Comparison of ENCODE assay signal across 10 mouse cellular contexts in genomic region chr13:44946880-44947635, GRCm38 (mm10). TPM values are rescaled to one million over a fixed set of nuclear protein-coding genes. Genes with fewer than 3 reads are reported as not detected.
DNase-seq lines count a peak whose midpoint lies in the region; ATAC-seq and TF ChIP-seq lines count a peak whose summit lies in the region.
"Had no signal": no experiment of that assay in that cellular context is flagged by ENCODE, and none has a peak within 500 bp of the region (broad histone marks: within the 10 kb centered on the region; RNA-seq: fewer than 3 reads in every experiment).

No protein-coding gene starts in this region.

- H3K9me3 ChIP-seq in intestine, embryonic 15.5 days: no peaks in the 10 kb centered on the region
- H3K9me3 ChIP-seq in intestine, postnatal 0 days (ENCODE audit: control insufficient read depth): no peaks in the 10 kb centered on the region
- H3K9me3 ChIP-seq in hindbrain, postnatal 0 days (ENCODE audit: low read length): no peaks in the 10 kb centered on the region
- no peaks in the 10 kb centered on the region for H3K9me3 ChIP-seq in neural tube, embryonic 11.5 days (ENCODE audit: control insufficient read depth, low read length)
- H3K9me3 ChIP-seq: liver, embryonic 15.5 days had no signal

- TF ChIP-seq POLR2A in cortical plate, adult 2 months (IDR thresholded peaks at IDR 0.05; ENCODE audit: extremely low read depth, insufficient read depth, low read length): peak; percentile 62; the same call in 1 of the 2 replicates

- DNase-seq in hindbrain, postnatal 0 days (ENCODE audit: low spot score): peak; percentile 82
- DNase-seq in neural tube, embryonic 11.5 days (ENCODE audit: low spot score): peak; percentile 59
- DNase-seq in adrenal gland, postnatal 4 days (ENCODE audit: low spot score in 2 of 2): no peak
- DNase-seq in adrenal gland, postnatal 14 days: no peak
- no peak for DNase-seq in thymus, postnatal 25 days
- DNase-seq: thymus, postnatal 4 days had no signal

- H3K4me2 ChIP-seq in intestine, embryonic 15.5 days (replicated peaks): 0 out of 2 replicates have a peak overlapping the region, but pooled peaks have one; percentile 11
- no peak overlapping the region for H3K4me2 ChIP-seq in intestine, postnatal 0 days (replicated peaks; ENCODE audit: low read depth)
- H3K4me2 ChIP-seq in hindbrain, postnatal 0 days (ENCODE audit: low read depth, low read length): peak overlapping the region; percentile 62
- H3K4me2 ChIP-seq in neural tube, embryonic 11.5 days (ENCODE audit: low read depth): peak overlapping the region; percentile 11; the same call in 1 of the 2 replicates
- H3K4me2 ChIP-seq: liver, embryonic 15.5 days had no signal

- ATAC-seq in intestine, embryonic 15.5 days: no peak
- ATAC-seq in intestine, postnatal 0 days: no peak
- peak; percentile 89 for ATAC-seq in hindbrain, postnatal 0 days
- no peak for ATAC-seq in neural tube, embryonic 11.5 days (ENCODE audit: insufficient read depth, low FRiP score, low TSS enrichment)

- no peak overlapping the region for H3K27ac ChIP-seq in intestine, embryonic 15.5 days
- H3K27ac ChIP-seq in intestine, postnatal 0 days (ENCODE audit: low read depth, low read length): no peak overlapping the region
- peak overlapping the region; percentile 14; the same call in 1 of the 2 replicates for H3K27ac ChIP-seq in cortical plate, adult 2 months (ENCODE audit: insufficient read depth, low read length)
- peak overlapping the region; percentile 86 for H3K27ac ChIP-seq in hindbrain, postnatal 0 days
- peak overlapping the region; percentile 56; the same call in 1 of the 2 replicates for H3K27ac ChIP-seq in neural tube, embryonic 11.5 days (ENCODE audit: low read depth, low read length)
- H3K27ac ChIP-seq: liver, embryonic 15.5 days had no signal

- H3K4me1 ChIP-seq in intestine, embryonic 15.5 days (replicated peaks): no peaks in the 10 kb centered on the region
- no peaks in the 10 kb centered on the region for H3K4me1 ChIP-seq in intestine, postnatal 0 days (replicated peaks; ENCODE audit: control insufficient read depth, insufficient read depth, low read length)
- H3K4me1 ChIP-seq in cortical plate, adult 2 months (ENCODE audit: control insufficient read depth, insufficient read depth, low read length): peaks cover 17% of the 10 kb centered on the region
- peaks cover 6% of the 10 kb centered on the region for H3K4me1 ChIP-seq in hindbrain, postnatal 0 days (ENCODE audit: insufficient read depth, low read length)
- H3K4me1 ChIP-seq in neural tube, embryonic 11.5 days (ENCODE audit: control insufficient read depth, insufficient read depth, low read length): no peaks in the 10 kb centered on the region; the same call in none of the 2 replicates

- H3K9ac ChIP-seq in intestine, embryonic 15.5 days: no peak overlapping the region
- H3K9ac ChIP-seq in intestine, postnatal 0 days (ENCODE audit: low read depth, low read length): no peak overlapping the region
- H3K9ac ChIP-seq in hindbrain, postnatal 0 days (replicated peaks; ENCODE audit: low read length): peak overlapping the region; percentile 65
- H3K9ac ChIP-seq in neural tube, embryonic 11.5 days (ENCODE audit: low read length): peak overlapping the region; percentile 51; the same call in 1 of the 2 replicates
- H3K9ac ChIP-seq: liver, embryonic 15.5 days had no signal

- H3K36me3 ChIP-seq in intestine, embryonic 15.5 days: no peaks in the 10 kb centered on the region
- H3K36me3 ChIP-seq in intestine, postnatal 0 days (ENCODE audit: control insufficient read depth, insufficient read depth): peaks cover 4% of the 10 kb centered on the region; the same call in 1 of the 2 replicates
- no peaks in the 10 kb centered on the region for H3K36me3 ChIP-seq in hindbrain, postnatal 0 days (ENCODE audit: insufficient read depth, low read length)
- H3K36me3 ChIP-seq in neural tube, embryonic 11.5 days (ENCODE audit: control insufficient read depth, insufficient read depth, low read length): peaks cover 1% of the 10 kb centered on the region; the same call in 1 of the 2 replicates

- H3K27me3 ChIP-seq in intestine, embryonic 15.5 days (replicated peaks): no peaks in the 10 kb centered on the region
- H3K27me3 ChIP-seq in intestine, postnatal 0 days (replicated peaks; ENCODE audit: control insufficient read depth, insufficient read depth, low read length): no peaks in the 10 kb centered on the region
- no peaks in the 10 kb centered on the region for H3K27me3 ChIP-seq in hindbrain, postnatal 0 days (ENCODE audit: insufficient read depth, low read length)
- H3K27me3 ChIP-seq in neural tube, embryonic 11.5 days (ENCODE audit: control insufficient read depth, insufficient read depth, low read length): no peaks in the 10 kb centered on the region
- H3K27me3 ChIP-seq: liver, embryonic 15.5 days had no signal

- no peak for TF ChIP-seq CTCF in intestine, postnatal 0 days (IDR thresholded peaks at IDR 0.05; ENCODE audit: low read depth)
- TF ChIP-seq CTCF in cortical plate, adult 2 months (IDR thresholded peaks at IDR 0.05; ENCODE audit: extremely low read depth, insufficient read depth, low read length): no peak
- TF ChIP-seq CTCF in hindbrain, postnatal 0 days (IDR thresholded peaks at IDR 0.05; ENCODE audit: low read depth): no peak

- WGBS in intestine, embryonic 15.5 days: 52% methylated on average over 8 of the region's 8 CpGs
- 67% methylated on average over 8 of the region's 8 CpGs for WGBS in intestine, postnatal 0 days
- 5% methylated on average over 8 of the region's 8 CpGs for WGBS in hindbrain, postnatal 0 days
- WGBS in neural tube, embryonic 11.5 days: 44% methylated on average over 8 of the region's 8 CpGs

- H3K4me3 ChIP-seq in intestine, embryonic 15.5 days (replicated peaks): no peak overlapping the region
- no peak overlapping the region for H3K4me3 ChIP-seq in intestine, postnatal 0 days (ENCODE audit: low read depth, low read length)
- peak overlapping the region; percentile 76 for H3K4me3 ChIP-seq in cortical plate, adult 2 months (ENCODE audit: insufficient read depth, low read length)
- H3K4me3 ChIP-seq in hindbrain, postnatal 0 days (ENCODE audit: low read length): peak overlapping the region; percentile 45
- peak overlapping the region; percentile 17; the same call in 1 of the 2 replicates for H3K4me3 ChIP-seq in neural tube, embryonic 11.5 days (ENCODE audit: low read depth, low read length)
- H3K4me3 ChIP-seq: liver, embryonic 15.5 days had no signal

RNA-seq across cellular contexts. Expression of gene Dtnbp1, which starts 54.9 kb away (rescaled TPM):
- polyA plus RNA-seq in intestine, embryonic 15.5 days (2015; fragmentation: Nextera tagmentation; extraction: Ambion mirVana): 62.0 and 63.8 TPM in 2 replicates
- polyA plus RNA-seq in intestine, postnatal 0 days (2015; fragmentation: Nextera tagmentation; extraction: Ambion mirVana): 65.2 and 69.7 TPM in 2 replicates
- polyA plus RNA-seq in cortical plate, adult 2 months (2012; rRNA removed): 136 and 144 TPM in 2 replicates
- total RNA-seq in hindbrain, postnatal 0 days (2014; rRNA removed): 90.7 and 97.6 TPM in 2 replicates
- polyA plus RNA-seq in hindbrain, postnatal 0 days (2015; fragmentation: Nextera tagmentation; extraction: Ambion mirVana): 114 and 127 TPM in 2 replicates
- 78.5 and 78.6 TPM in 2 replicates for polyA plus RNA-seq in neural tube, embryonic 11.5 days (2014; fragmentation: Nextera tagmentation; extraction: Ambion mirVana)
- total RNA-seq in adrenal gland, postnatal 4 days (2021): 10 to 100 TPM; 50.3 to 53.3 TPM
- 66.0 and 69.3 TPM in 2 replicates for total RNA-seq in adrenal gland, postnatal 14 days (2021)

Comparison
In these comparisons a context has a peak if more than half of its experiments do, and no peak if none do; other contexts are left out.
1. H3K27ac ChIP-seq: peak in cortical plate, adult 2 months (single experiment), hindbrain, postnatal 0 days (single experiment) and neural tube, embryonic 11.5 days (single experiment); none in intestine, embryonic 15.5 days (single experiment) and intestine, postnatal 0 days (single experiment).
2. H3K4me3 ChIP-seq: peak in cortical plate, adult 2 months (single experiment), hindbrain, postnatal 0 days (single experiment) and neural tube, embryonic 11.5 days (single experiment); none in intestine, embryonic 15.5 days (single experiment) and intestine, postnatal 0 days (single experiment).
3. H3K9ac ChIP-seq: peak in hindbrain, postnatal 0 days (single experiment) and neural tube, embryonic 11.5 days (single experiment); none in intestine, embryonic 15.5 days (single experiment) and intestine, postnatal 0 days (single experiment).
4. DNase-seq: peak in hindbrain, postnatal 0 days (single experiment) and neural tube, embryonic 11.5 days (single experiment); none in adrenal gland, postnatal 4 days (0 of 2), adrenal gland, postnatal 14 days (single experiment) and thymus, postnatal 25 days (single experiment).